Mouse (Mus musculus): Measurements from ENCODE around the gene Atcay. TPM values are rescaled to one million over a fixed set of nuclear protein-coding genes. Genes with fewer than 3 reads are reported as not detected.
A peak's percentile ranks its signal among the peaks of the same experiment; 100 is the strongest.

Atcay gene
- 72.6 and 75.3 TPM in 2 replicates for polyA plus RNA-seq (2015; fragmentation: Nextera tagmentation; extraction: Ambion mirVana)

DNA sequence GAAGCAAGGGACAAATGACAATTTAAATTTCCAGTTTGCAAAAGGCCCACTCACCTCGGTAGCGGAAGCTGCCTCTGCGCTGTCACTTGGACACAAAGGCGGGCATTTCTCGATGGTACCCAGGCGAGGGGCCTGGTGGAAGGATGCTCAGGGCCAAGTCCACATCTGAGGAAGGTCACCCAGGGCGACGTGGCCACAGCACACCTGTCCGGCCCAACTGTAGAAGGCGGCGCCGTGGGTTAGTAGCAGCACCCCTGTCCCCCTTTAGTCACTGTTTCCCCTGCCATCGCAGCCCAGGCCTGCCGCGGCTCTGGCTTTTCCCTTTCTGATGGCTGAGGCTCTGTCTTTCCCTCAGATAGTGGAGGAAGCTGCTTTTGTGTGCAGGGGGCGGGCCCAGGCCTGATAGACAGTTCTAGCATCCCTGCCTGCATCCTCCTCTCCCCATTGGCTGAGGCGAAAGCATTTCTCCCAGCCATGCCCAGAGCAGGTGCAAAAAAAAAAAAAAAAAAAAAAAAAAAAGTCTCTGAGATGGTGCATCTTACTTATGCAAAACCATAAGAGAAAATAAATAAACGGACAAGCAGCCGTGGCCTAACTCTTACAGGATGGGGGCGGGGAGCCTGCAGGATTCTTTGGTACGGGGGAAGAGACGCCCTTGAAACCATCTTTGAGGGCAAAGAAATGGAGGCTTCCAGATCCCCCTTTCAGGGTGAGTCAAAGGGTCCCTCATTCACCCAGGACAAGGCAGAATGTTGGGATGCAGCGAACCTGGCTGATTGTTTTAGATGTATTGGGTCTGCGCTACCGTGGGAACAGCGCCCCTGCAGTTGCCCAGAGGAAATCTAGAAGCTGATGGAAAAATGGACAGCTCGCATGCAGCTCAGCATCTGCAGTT is at the start of gene Atcay:
Atcay (minus strand) TSS at position 396 of the 895 bp plus-strand sequence.
- H3K9me3 ChIP-seq: no peaks in the 10 kb centered on the region
- WGBS: 2% methylated on average over 27 of the region's 27 CpGs
- peak within 1 kb of the TSS; percentile 89 for H3K9ac ChIP-seq (replicated peaks)
- peak within 1 kb of the TSS; percentile 76 for H3K4me2 ChIP-seq (replicated peaks)
- peak within 1 kb of the TSS; percentile 94 for H3K27ac ChIP-seq (replicated peaks)
- H3K36me3 ChIP-seq: 0 out of 2 replicates have a peak, but pooled peaks cover 3% of the 10 kb centered on the region
- H3K4me1 ChIP-seq: peaks cover 48% of the 10 kb centered on the region
- H3K4me3 ChIP-seq: peak within 1 kb of the TSS; percentile 69
- peak; percentile 93 for ATAC-seq (replicated peaks)
- no peaks in the 10 kb centered on the region for H3K27me3 ChIP-seq

GRCm38 (mm10) chr10:81279496-81279895 is 48.9 kb upstream of the Atcay start:
- Histone ChIP-seq H3K27me3 (no peaks in the 10 kb centered on the region), H3K36me3 (no peaks in the 10 kb centered on the region), H3K4me2 (replicated peaks) (no peak overlapping the region), H3K4me1 (no peaks in the 10 kb centered on the region), H3K27ac (replicated peaks) (no peak overlapping the region), H3K4me3 (no peak overlapping the region), H3K9ac (replicated peaks) (no peak overlapping the region), H3K9me3 (no peaks in the 10 kb centered on the region)
- no peak for ATAC-seq (replicated peaks)
- 50% methylated on average over 10 of the region's 10 CpGs for WGBS

DNA sequence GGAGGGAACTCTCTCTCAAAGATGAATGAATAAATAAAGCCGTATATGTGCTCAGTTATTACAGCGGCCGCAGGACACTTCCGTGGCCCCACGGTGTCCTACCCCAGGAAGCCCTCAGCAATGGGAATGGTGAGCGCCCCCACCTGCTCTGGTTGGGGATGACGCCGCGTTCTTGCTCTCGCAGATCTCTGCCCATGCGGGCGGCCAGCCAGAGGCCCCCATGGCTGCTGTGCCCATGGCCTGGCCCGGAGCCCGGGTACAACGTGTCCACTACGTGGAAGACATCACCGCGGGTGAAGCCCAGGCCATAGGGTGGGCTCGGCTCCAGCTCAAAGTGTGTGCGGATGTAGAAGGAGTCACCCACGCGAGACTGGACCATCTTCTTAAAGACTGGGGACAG is 47.0 kb upstream of the Atcay start:
- Histone ChIP-seq H3K9ac (replicated peaks) (no peak overlapping the region), H3K4me3 (no peak overlapping the region), H3K27ac (replicated peaks) (no peak overlapping the region), H3K36me3 (peaks cover 10% of the 10 kb centered on the region; the same call in 1 of the 2 replicates), H3K27me3 (no peaks in the 10 kb centered on the region), H3K4me1 (no peaks in the 10 kb centered on the region), H3K9me3 (no peaks in the 10 kb centered on the region), H3K4me2 (replicated peaks) (no peak overlapping the region)
- WGBS: 84% methylated on average over 22 of the region's 22 CpGs
- no peak for ATAC-seq (replicated peaks)

DNA sequence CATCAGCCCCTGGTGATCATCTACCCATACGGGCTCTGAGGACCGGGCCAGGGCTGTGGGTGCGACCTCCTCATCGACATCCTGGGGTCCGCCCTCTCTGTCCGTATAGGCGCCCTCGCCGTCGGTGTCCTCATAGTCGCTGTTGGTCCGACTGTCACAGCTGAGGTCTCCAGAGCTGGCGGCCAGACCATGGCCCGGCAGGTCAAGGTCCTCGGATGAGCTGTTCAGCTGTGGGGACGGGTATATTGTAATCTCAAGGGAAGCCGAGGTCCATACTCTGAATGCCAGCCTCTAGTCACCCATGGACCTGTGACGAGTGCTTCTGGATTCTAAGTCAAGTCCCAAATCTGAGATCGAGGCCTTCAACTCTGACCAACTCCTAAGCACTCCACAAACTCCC is 43.2 kb upstream of the Atcay start:
- Histone ChIP-seq H3K4me3 (no peak overlapping the region), H3K4me1 (peaks cover 4% of the 10 kb centered on the region), H3K9ac (replicated peaks) (no peak overlapping the region), H3K4me2 (replicated peaks) (no peak overlapping the region), H3K36me3 (peaks cover 24% of the 10 kb centered on the region; the same call in 1 of the 2 replicates), H3K27ac (replicated peaks) (no peak overlapping the region), H3K9me3 (no peaks in the 10 kb centered on the region), H3K27me3 (no peaks in the 10 kb centered on the region)
- 94% methylated on average over 19 of the region's 19 CpGs for WGBS
- no peak for ATAC-seq (replicated peaks)

DNA sequence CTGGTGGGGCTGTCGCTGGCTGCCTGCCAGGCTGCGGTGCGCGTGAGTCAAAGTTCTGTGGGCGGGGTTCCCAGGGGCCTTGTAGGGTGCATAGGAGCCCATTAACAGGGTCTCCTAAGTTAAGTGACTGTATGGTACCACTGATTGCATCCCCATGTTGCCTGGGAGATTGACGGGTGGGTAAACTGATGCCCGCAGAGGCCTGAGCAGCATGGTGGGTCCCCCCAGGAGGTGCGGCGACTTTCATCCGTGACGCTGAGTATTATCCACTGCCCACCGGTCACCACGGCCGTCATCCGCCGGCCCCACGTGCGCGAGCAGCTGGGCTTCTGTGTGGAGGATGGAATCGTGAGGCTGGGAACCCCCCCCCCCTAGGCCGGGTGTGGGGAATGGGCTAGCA is 41.7 kb upstream of the Atcay start:
- no peak overlapping the region for H3K4me3 ChIP-seq
- no peaks in the 10 kb centered on the region for H3K27me3 ChIP-seq
- no peaks in the 10 kb centered on the region for H3K9me3 ChIP-seq
- no peak overlapping the region for H3K4me2 ChIP-seq (replicated peaks)
- H3K36me3 ChIP-seq: peaks cover 24% of the 10 kb centered on the region; the same call in 1 of the 2 replicates
- no peak overlapping the region for H3K27ac ChIP-seq (replicated peaks)
- H3K4me1 ChIP-seq: peaks cover 17% of the 10 kb centered on the region
- WGBS: 93% methylated on average over 21 of the region's 21 CpGs
- ATAC-seq (replicated peaks): no peak
- no peak overlapping the region for H3K9ac ChIP-seq (replicated peaks)

DNA sequence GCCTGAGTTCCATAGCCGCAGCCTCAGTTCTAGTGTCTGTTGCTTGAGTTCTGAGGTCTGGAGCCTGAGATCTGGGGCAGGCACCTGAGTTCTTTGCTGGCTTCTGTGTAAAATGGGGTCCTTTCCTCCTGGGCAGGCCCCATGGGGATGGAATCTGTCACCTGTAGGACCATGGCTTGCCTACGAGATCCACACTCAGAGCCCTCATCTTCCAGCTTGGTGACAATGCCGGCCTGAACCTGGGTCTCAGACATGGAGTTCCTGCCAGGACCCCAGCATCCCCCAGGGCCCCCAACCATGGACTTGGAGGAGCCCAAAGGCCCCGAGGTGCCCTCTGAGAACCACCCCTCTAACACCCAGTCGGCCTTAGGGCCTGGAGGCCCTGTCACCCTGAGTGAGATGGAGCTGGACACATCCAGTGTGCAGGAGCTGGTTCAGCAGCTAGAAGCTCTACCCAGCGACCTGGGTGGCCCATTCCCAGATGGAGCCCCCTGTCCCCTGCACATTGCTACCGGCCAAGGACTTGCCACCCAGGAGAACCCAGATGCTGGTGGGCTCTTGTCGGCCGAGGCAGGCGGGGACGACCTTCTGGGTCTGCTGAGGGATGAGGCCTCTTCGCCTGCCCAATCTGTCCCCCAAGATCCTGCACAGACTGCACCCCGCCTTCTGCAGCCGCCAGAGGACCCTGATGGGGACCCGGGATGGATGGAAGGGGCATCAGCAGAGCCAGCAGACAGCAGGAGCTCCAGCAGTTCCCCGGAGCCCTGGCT is 38.2 kb upstream of the Atcay start:
- Histone ChIP-seq H3K27me3 (no peaks in the 10 kb centered on the region), H3K9ac (replicated peaks) (peak overlapping the region; percentile 73), H3K27ac (replicated peaks) (no peak overlapping the region), H3K36me3 (peaks cover 24% of the 10 kb centered on the region; the same call in 1 of the 2 replicates), H3K4me3 (peak overlapping the region; percentile 57), H3K9me3 (no peaks in the 10 kb centered on the region), H3K4me2 (replicated peaks) (peak overlapping the region; percentile 69), H3K4me1 (peaks cover 32% of the 10 kb centered on the region)
- WGBS: 80% methylated on average over 16 of the region's 16 CpGs
- no peak for ATAC-seq (replicated peaks)

- Histone ChIP-seq H3K36me3 (peaks cover 19% of the 10 kb centered on the region; the same call in 1 of the 2 replicates), H3K4me3 (peak overlapping the region; percentile 57), H3K27ac (replicated peaks) (no peak overlapping the region), H3K4me2 (replicated peaks) (peak overlapping the region; percentile 69), H3K27me3 (no peaks in the 10 kb centered on the region), H3K4me1 (peaks cover 32% of the 10 kb centered on the region), H3K9me3 (no peaks in the 10 kb centered on the region), H3K9ac (replicated peaks) (peak overlapping the region; percentile 73)
- ATAC-seq (replicated peaks): peak; percentile 46; the same call in 1 of the 2 replicates
- WGBS: 5% methylated on average over 23 of the region's 23 CpGs
Measured at GRCm38 (mm10) chr10:81268056-81268455, 37.4 kb upstream of the Atcay start.

GRCm38 (mm10) chr10:81266211-81267105 is 35.8 kb upstream of the Atcay start, which contains the start of the genes Mrpl54 and Apba3:
TSS of gene Mrpl54 (minus strand) at chr10:81266934.
TSS of gene Apba3 (plus strand) at chr10:81266960.
- peaks cover 32% of the 10 kb centered on the region for H3K4me1 ChIP-seq
- H3K9me3 ChIP-seq: no peaks in the 10 kb centered on the region
- peaks cover 4% of the 10 kb centered on the region; the same call in 1 of the 2 replicates for H3K36me3 ChIP-seq
- no peaks in the 10 kb centered on the region for H3K27me3 ChIP-seq
- ATAC-seq (replicated peaks): peak; percentile 94
- H3K9ac ChIP-seq (replicated peaks): peak within 1 kb of the TSS; percentile 63
- H3K4me2 ChIP-seq (replicated peaks): peak within 1 kb of the TSS; percentile 69
- H3K27ac ChIP-seq (replicated peaks): peak within 1 kb of the TSS; percentile 87
- WGBS: under 1% methylated on average over 48 of the region's 48 CpGs
- peak within 1 kb of the TSS; percentile 58 for H3K4me3 ChIP-seq

- H3K4me3 ChIP-seq: no peak overlapping the region
- ATAC-seq (replicated peaks): no peak
- peaks cover 32% of the 10 kb centered on the region for H3K4me1 ChIP-seq
- 0 out of 2 replicates have a peak, but pooled peaks cover 2% of the 10 kb centered on the region for H3K9me3 ChIP-seq
- 0 out of 2 replicates have a peak, but pooled peaks cover 3% of the 10 kb centered on the region for H3K36me3 ChIP-seq
- no peak overlapping the region for H3K9ac ChIP-seq (replicated peaks)
- H3K27me3 ChIP-seq: no peaks in the 10 kb centered on the region
- H3K4me2 ChIP-seq (replicated peaks): peak overlapping the region; percentile 53
- H3K27ac ChIP-seq (replicated peaks): no peak overlapping the region
- WGBS: 95% methylated on average over 8 of the region's 8 CpGs
Measured at GRCm38 (mm10) chr10:81265540-81265939, 34.9 kb upstream of the Atcay start.

GRCm38 (mm10) chr10:81261025-81261424 is 30.4 kb upstream of the Atcay start:
- Histone ChIP-seq H3K4me2 (replicated peaks) (no peak overlapping the region), H3K9me3 (0 out of 2 replicates have a peak, but pooled peaks cover 3% of the 10 kb centered on the region), H3K4me3 (no peak overlapping the region), H3K27me3 (peaks cover 15% of the 10 kb centered on the region), H3K4me1 (peaks cover 32% of the 10 kb centered on the region), H3K27ac (replicated peaks) (no peak overlapping the region), H3K9ac (replicated peaks) (no peak overlapping the region), H3K36me3 (0 out of 2 replicates have a peak, but pooled peaks cover 3% of the 10 kb centered on the region)
- no peak for ATAC-seq (replicated peaks)
- 94% methylated on average over 4 of the region's 4 CpGs for WGBS
